Mouse (Mus musculus) lung, adult 2 months (tissue): Measurements from ENCODE around the gene Kncn.

Experiments used
- CTCF ChIP-seq: fragments of 200-500 bp; IDR thresholded peaks from 2 replicates; pipeline ENCODE4 v1.5.1; 2011; ENCODE audit warnings: mild to moderate bottlenecking, low read length, control low read depth; ENCODE audit not compliant: insufficient read depth
- POLR2A ChIP-seq: fragments of 200-500 bp; IDR thresholded peaks from 2 replicates; pipeline ENCODE4 v1.6.1; 2011; ENCODE audit warnings: low read depth, mild to moderate bottlenecking, control low read depth, low read length, borderline replicate concordance; ENCODE audit errors: extremely low read depth

DNA sequence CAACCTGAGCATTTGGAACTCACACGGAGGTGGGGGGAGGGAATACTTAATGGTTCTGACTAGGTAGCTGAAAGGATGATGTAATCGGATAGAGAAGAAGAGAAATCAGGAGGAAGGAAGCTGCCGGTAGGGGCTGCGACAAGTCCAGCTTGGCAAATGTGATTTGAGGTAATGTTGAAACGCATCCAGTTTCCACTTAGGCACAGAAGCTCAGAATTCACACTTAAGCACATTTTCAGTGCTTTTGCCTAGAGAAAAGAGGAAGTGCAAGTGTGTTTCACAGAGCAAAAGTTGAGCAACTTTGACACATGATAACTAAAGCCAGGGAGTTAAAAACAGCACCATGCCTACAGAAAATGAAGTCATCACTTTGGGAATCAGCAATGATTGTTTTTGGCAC, 36.8 kb upstream of the Kncn start:
- TF ChIP-seq CTCF: no peak
- no peak for TF ChIP-seq POLR2A
